Mouse (Mus musculus): ENCODE measurements around the gene Pcna.

- TF ChIP-seq CTCF (IDR thresholded peaks at IDR 0.05) (no peak), EP300 (IDR thresholded peaks at IDR 0.05) (no peak)
Measured at GRCm38 (mm10) chr2:132251911-132252310, 1.2 kb downstream of the Pcna start.
